Mouse (Mus musculus) hindbrain, embryonic 11.5 days (tissue): Measurements from ENCODE around the gene Upk3a. TPM values are rescaled to one million over a fixed set of nuclear protein-coding genes. Genes with fewer than 3 reads are reported as not detected.
A peak's percentile ranks its signal among the peaks of the same experiment; 100 is the strongest.

Experiments used
- ATAC-seq: fragments of 200-750 bp; cut with Nextera tagmentation; 2 replicates; pipeline ENCODE4 v1.8.0; 2017; ENCODE audit warnings: mild to moderate bottlenecking, moderate TSS enrichment, moderate library complexity; ENCODE audit not compliant: low FRiP score
- DNase-seq: peaks from one replicate; pipeline ENCODE4 v3.0.0-alpha.2; 2015; ENCODE audit warnings: low spot score
- H3K27ac ChIP-seq: fragments of 300-500 bp; sonication (generic); 2 replicates; pipeline ENCODE4 v1.5.1; 2014; ENCODE audit warnings: mild to moderate bottlenecking, low read depth, low read length
- H3K27me3 ChIP-seq: fragments of 300-500 bp; sonication (generic); 2 replicates; pipeline ENCODE4 v1.6.1; 2014; ENCODE audit warnings: mild to moderate bottlenecking, low read length, moderate library complexity, mixed read lengths; ENCODE audit not compliant: control insufficient read depth, insufficient read depth
- H3K36me3 ChIP-seq: fragments of 300-500 bp; sonication (generic); 2 replicates; pipeline ENCODE4 v1.6.1; 2014; ENCODE audit warnings: mild to moderate bottlenecking, low read length, moderate library complexity, mixed read lengths; ENCODE audit not compliant: control insufficient read depth, insufficient read depth
- H3K4me1 ChIP-seq: fragments of 300-500 bp; sonication (generic); replicated peaks from 2 replicates; pipeline ENCODE4 v1.6.1; 2014; ENCODE audit warnings: low read length, mixed read lengths; ENCODE audit not compliant: control insufficient read depth, insufficient read depth
- H3K4me2 ChIP-seq: fragments of 300-500 bp; sonication (generic); replicated peaks from 2 replicates; pipeline ENCODE4 v1.6.1; 2014; ENCODE audit warnings: mild to moderate bottlenecking, low read depth, low read length
- H3K4me3 ChIP-seq: fragments of 300-500 bp; sonication (generic); 2 replicates; pipeline ENCODE4 v1.5.1; 2014; ENCODE audit warnings: low read depth, low read length
- H3K9ac ChIP-seq: fragments of 300-500 bp; sonication (generic); 2 replicates; pipeline ENCODE4 v1.6.1; 2014; ENCODE audit warnings: low read depth, low read length
- H3K9me3 ChIP-seq: fragments of 300-500 bp; sonication (generic); 2 replicates; pipeline ENCODE4 v1.6.1; 2016; ENCODE audit warnings: low read length; ENCODE audit not compliant: control insufficient read depth
- WGBS: fragments of 180-500 bp; shearing (Covaris S2); extraction: QIAGEN DNeasy Blood & Tissue Kit; methylation state at CpG from one replicate; pipeline ENCODE4 v1.1.7; 2014; 5-methylcytosine and 5-hydroxymethylcytosine counted together
- polyA plus RNA-seq: library from polyadenylated mRNA; unstranded; fragments of >200 nt; fragmentation: Nextera tagmentation; extraction: Ambion mirVana; gene quantifications from 2 replicates; pipeline ENCODE4 v1.2.1, GENCODE M21; 2014

Gene Upk3a
- polyA plus RNA-seq, 1 experiment from 2014 or later = not detected

DNA sequence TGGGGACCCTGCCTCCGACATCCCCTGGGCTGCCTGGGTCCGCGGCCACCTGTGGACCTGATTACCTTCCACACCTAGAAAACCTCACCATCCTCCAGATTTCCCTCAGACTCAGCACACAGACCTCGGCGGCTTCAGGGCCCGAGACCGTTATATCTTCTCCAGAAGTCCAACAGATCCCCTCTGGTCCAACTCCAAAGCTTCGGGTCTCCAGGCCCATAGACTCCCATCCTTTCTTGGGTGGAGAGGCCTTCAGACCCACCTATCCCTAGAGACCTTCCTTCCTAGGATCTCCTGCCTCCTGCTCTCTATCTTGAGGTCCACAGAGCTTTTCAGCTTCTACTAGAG, 20.4 kb downstream of the Upk3a start:
- no peak overlapping the region for H3K27ac ChIP-seq
- ATAC-seq = no peak

DNA sequence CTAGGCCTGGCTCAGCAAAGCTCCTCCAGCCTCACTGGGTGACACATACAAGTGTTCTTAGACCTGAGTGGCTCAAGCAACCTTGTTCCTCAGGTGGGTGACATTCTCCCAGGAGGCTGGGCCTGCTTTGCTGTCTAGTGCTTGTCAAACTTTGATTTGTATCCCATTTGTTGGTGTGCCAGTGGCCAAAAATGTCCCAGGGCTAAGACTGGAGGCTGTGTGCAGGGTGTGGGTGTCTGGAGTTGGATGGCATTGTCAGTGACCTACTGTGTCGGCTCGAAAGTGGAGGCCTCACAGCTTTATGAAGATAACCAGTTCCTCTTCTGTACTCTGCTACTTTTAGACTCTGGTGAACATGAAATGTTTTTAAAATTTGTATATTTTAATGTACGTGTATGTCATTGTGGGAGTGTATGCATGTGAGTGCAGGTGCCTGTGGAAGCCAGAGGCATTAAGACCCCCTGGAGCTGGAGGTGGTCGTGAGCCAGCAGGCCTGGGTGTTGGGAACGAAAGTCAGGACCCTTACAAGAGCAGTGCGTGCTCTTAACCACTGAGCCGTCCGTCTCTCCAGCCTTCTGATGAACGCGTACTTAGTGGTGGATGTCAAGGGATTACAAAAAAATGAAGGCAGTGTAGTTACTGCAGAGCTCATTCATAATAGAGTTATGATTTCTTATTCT, 24.7 kb downstream of the Upk3a start:
- Histone ChIP-seq H3K27me3 (no peaks in the 10 kb centered on the region), H3K36me3 (no peaks in the 10 kb centered on the region), H3K4me1 (peaks cover 3% of the 10 kb centered on the region), H3K9me3 (no peaks in the 10 kb centered on the region), H3K4me3 (no peak overlapping the region), H3K4me2 (no peak overlapping the region), H3K27ac (peak overlapping the region; percentile 47; the same call in 1 of the 2 replicates), H3K9ac (no peak overlapping the region)
- ATAC-seq = no peak
- 86% methylated on average over 10 of the region's 10 CpGs for WGBS
- DNase-seq = no peak

More for the DNA sequence above, 20.4 kb downstream of the Upk3a start:
- Histone ChIP-seq H3K4me1 (no peaks in the 10 kb centered on the region), H3K36me3 (no peaks in the 10 kb centered on the region), H3K4me2 (peak overlapping the region; percentile 81), H3K9ac (peak overlapping the region; percentile 69), H3K9me3 (no peaks in the 10 kb centered on the region), H3K27me3 (peaks cover 3% of the 10 kb centered on the region; the same call in 1 of the 2 replicates), H3K4me3 (peak overlapping the region; percentile 55)
- no peak for DNase-seq
- WGBS = 9% methylated on average over 8 of the region's 8 CpGs

DNA sequence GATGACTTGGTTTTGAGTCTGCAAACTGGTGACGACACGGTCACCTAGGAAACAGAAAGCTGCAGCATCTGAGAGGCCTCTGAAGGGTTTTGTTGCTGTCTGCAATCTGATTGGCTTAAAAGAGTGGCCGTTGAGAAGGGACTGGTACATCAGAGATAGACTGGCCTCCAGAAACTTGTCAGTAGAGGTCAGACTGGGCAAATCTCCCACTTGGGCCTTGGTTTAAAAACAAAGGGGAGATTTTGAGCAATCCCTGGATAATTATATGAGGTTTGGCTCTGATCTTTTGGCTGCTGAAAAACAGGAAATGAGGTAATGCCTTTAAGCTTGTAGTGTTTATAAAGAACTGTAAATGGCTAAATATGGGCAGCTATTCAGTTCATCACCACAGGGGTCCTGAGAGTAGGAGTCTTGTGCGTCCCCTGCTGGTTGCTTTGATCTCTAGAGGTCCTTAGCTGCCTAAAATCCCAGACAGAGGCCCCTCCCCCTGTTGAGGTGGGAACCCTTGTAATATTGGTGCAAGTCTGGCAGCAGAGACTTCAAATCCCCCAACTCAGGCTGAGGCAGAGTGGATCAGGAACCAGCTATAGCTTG, 25.5 kb downstream of the Upk3a start:
- Histone ChIP-seq H3K9me3 (no peaks in the 10 kb centered on the region), H3K9ac (no peak overlapping the region), H3K4me2 (no peak overlapping the region), H3K27me3 (no peaks in the 10 kb centered on the region), H3K4me1 (peaks cover 3% of the 10 kb centered on the region), H3K4me3 (no peak overlapping the region), H3K36me3 (no peaks in the 10 kb centered on the region), H3K27ac (peak overlapping the region; percentile 47)
- WGBS = 10% methylated on average over 4 of the region's 4 CpGs
- no peak for ATAC-seq
- peak; percentile 76 for DNase-seq

DNA sequence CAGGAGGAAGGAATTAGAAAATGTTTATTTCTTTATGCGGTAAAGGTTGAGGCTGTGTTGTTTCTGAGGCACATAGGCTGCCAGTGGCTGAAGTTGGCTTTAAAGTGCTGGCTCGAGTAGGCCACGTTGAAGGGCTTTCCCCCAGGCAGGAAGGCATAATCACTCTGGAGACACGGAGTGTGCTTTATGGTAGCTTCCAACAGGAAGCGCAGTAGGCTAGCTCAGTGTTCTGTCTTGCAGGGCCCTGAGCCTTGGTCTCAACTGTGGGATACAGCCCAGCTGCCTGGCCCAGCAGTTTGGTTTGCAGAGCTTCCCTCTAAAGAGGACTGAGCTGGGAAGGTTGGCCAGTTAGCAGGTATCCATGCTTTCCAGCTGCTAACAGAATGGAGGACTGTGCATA, 26.2 kb downstream of the Upk3a start:
- Histone ChIP-seq H3K4me1 (peaks cover 3% of the 10 kb centered on the region), H3K36me3 (no peaks in the 10 kb centered on the region), H3K9ac (no peak overlapping the region), H3K4me2 (no peak overlapping the region), H3K27ac (peak overlapping the region; percentile 4; the same call in 1 of the 2 replicates), H3K4me3 (no peak overlapping the region), H3K9me3 (no peaks in the 10 kb centered on the region), H3K27me3 (no peaks in the 10 kb centered on the region)
- WGBS = 66% methylated on average over 5 of the region's 5 CpGs
- DNase-seq (no peak), ATAC-seq (no peak)

DNA sequence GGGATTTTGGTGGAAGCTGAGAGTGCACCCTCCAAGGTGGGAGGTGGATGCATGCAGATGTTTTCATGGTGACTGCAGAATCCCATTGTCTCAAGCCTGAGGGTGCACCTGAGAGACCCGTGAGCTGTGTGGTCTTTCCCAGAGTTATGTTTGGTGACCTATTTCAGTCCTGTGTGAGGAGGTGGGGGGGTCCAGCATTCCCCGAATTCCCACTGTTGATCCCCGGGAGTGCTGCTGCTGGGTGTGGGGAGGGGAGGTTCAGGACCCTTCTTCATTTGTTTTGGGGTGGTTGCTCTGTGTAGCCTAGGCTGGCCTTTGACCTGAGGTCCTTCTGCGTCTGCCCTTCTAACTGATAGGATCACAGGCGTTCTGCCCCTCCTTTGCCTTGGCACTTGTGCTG, 26.8 kb downstream of the Upk3a start:
- no peaks in the 10 kb centered on the region for H3K27me3 ChIP-seq
- 70% methylated on average over 5 of the region's 5 CpGs for WGBS
- ATAC-seq = no peak
- H3K9ac ChIP-seq = no peak overlapping the region
- no peaks in the 10 kb centered on the region for H3K36me3 ChIP-seq
- H3K4me3 ChIP-seq = no peak overlapping the region
- no peak for DNase-seq
- H3K9me3 ChIP-seq = no peaks in the 10 kb centered on the region
- H3K27ac ChIP-seq = no peak overlapping the region
- no peak overlapping the region for H3K4me2 ChIP-seq
- H3K4me1 ChIP-seq = peaks cover 3% of the 10 kb centered on the region

DNA sequence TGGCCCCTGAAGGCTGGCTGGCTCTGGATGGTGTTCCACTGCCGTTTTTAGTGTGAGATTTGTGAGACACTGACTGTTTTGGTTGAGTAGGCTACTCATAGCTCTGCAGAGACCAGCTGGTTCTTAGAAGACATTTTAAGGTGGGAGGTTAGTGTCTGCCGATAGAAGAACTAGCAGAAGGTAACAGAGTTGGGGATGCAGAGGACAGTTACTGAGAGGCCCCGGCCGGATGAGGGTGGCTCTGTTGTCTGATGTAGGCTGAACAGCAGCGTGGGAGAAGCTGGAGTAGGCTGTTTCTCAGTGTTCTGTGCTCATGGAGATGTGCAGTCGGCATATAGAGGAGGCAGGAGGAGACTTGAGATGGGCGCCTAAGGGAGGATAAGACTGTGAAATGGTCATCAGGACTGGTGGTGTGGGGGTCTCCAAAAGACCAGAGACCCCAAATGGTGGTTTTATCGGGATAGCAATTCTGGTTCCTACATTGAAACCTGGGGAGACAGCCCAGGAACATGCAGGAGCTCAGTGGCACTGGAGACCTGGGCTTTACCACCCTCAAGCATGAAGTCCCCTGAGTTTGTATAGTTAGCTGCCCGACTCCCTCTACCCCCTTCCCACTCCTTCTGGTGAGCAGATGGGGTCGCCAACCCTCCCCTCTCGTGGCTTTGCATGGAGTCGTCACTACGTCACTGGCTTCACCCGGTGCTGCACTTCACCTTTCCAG, 29.4 kb downstream of the Upk3a start:
- H3K27ac ChIP-seq = no peak overlapping the region
- H3K9ac ChIP-seq = no peak overlapping the region
- H3K27me3 ChIP-seq = no peaks in the 10 kb centered on the region
- WGBS = 92% methylated on average over 14 of the region's 14 CpGs
- H3K36me3 ChIP-seq = 0 out of 2 replicates have a peak, but pooled peaks cover 2% of the 10 kb centered on the region
- H3K9me3 ChIP-seq = no peaks in the 10 kb centered on the region
- DNase-seq = no peak
- H3K4me3 ChIP-seq = no peak overlapping the region
- peaks cover 3% of the 10 kb centered on the region for H3K4me1 ChIP-seq
- H3K4me2 ChIP-seq = no peak overlapping the region
- no peak for ATAC-seq

DNA sequence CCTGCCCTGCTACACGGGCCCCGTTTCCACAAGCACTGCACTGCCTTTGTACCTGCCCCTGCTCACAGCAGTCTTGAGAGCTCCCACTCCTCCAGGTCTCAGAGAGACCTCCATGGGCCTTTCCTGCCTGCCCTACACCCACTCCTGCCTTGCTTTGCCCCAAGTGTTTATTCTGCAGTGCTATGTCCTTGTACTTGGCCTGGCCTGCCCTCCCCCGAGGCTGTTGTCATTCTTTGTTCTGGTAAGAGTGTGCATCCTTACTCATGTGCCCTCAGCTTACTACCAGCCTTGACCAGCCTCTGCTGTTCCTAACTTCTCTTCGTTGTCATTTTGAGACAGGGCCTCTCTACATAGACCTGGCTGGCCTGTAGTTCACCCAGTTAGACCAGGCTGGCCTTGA, 30.9 kb downstream of the Upk3a start:
- H3K9me3 ChIP-seq = no peaks in the 10 kb centered on the region
- H3K4me2 ChIP-seq = no peak overlapping the region
- 0 out of 2 replicates have a peak, but pooled peaks cover 2% of the 10 kb centered on the region for H3K36me3 ChIP-seq
- H3K27me3 ChIP-seq = no peaks in the 10 kb centered on the region
- DNase-seq = no peak
- no peak overlapping the region for H3K27ac ChIP-seq
- WGBS = 91% methylated on average over 4 of the region's 4 CpGs
- H3K4me3 ChIP-seq = no peak overlapping the region
- H3K4me1 ChIP-seq = no peaks in the 10 kb centered on the region; the same call in 1 of the 2 replicates
- no peak for ATAC-seq
- no peak overlapping the region for H3K9ac ChIP-seq

DNA sequence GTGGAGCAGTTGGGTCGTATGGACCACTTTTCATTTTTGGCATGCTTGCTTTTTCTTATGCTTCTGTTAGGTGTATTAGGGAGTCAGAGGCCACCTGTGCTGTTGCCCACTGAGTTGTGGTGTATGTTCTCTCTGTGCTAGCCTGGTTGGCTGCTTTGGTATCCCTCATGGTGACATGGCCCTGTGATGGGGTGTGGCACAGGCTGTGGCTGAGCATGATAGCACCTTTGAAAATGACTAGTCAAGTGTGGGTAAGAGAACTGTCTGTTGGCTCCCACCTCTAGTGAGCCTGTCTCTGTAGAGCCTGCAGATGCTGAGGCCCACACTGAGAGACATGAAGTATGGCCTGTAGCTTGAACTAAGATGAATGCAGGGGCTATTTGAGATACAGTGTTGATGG, 32.8 kb downstream of the Upk3a start:
- Histone ChIP-seq H3K4me1 (no peaks in the 10 kb centered on the region; the same call in 1 of the 2 replicates), H3K4me2 (no peak overlapping the region), H3K9ac (no peak overlapping the region), H3K4me3 (no peak overlapping the region), H3K9me3 (no peaks in the 10 kb centered on the region), H3K27ac (no peak overlapping the region), H3K36me3 (0 out of 2 replicates have a peak, but pooled peaks cover 6% of the 10 kb centered on the region), H3K27me3 (no peaks in the 10 kb centered on the region)
- WGBS = 90% methylated on average over 1 of the region's 1 CpGs
- no peak for ATAC-seq
- DNase-seq = no peak
